Mouse (Mus musculus) C2C12 (cell line): ENCODE data around the gene Tef.

ENCODE experiments used
- CTCF ChIP-seq: IDR thresholded peaks from one replicate; pipeline ENCODE4 v1.5.1; 2011; ENCODE audit not compliant: control insufficient read depth, insufficient read depth, insufficient read length
- MAX ChIP-seq: IDR thresholded peaks from one replicate; pipeline ENCODE4 v1.6.1; 2011; ENCODE audit warnings: mild to moderate bottlenecking, control low read depth
- MYOD1 ChIP-seq: IDR thresholded peaks from one replicate; pipeline ENCODE4 v1.6.1; 2011; ENCODE audit warnings: low read depth; ENCODE audit not compliant: control insufficient read depth, insufficient read length
- MYOG ChIP-seq: IDR thresholded peaks from one replicate; pipeline ENCODE4 v1.6.1; 2011; ENCODE audit not compliant: control insufficient read depth, insufficient read length; ENCODE audit errors: extremely low read depth

- TF ChIP-seq MAX (peak; percentile 21), MYOD1 (no peak), CTCF (no peak), MYOG (no peak)
Observed at GRCm38 (mm10) chr15:81839634-81840033, 37.4 kb downstream of the Tef start.
